Mouse (Mus musculus) CH12.LX (cell line): ENCODE results near the gene Mlec. TPM values are rescaled to one million over a fixed set of nuclear protein-coding genes. Genes with fewer than 3 reads are reported as not detected.
A peak's percentile ranks its signal among the peaks of the same experiment; 100 is the strongest.

Experiments
- DNase-seq: peaks from one replicate; pipeline ENCODE4 v3.0.0-alpha.2; 2013; ENCODE audit errors: extremely low read depth
- H3K27ac ChIP-seq: 2 replicates; pipeline ENCODE4 v1.5.1; 2012; ENCODE audit warnings: low read depth, mild to moderate bottlenecking, control low read depth, moderate library complexity; ENCODE audit not compliant: insufficient read depth
- H3K27me3 ChIP-seq: replicated peaks from 2 replicates; pipeline ENCODE3; 2012; ENCODE audit warnings: inconsistent platforms
- H3K36me3 ChIP-seq, 2 experiments: replicated peaks in 1 of 2; 2 replicates each; pipeline versions ENCODE3 to v1.6.1; 2012; ENCODE audit warnings: inconsistent platforms in 1 of 2, low read length in 1 of 2, mild to moderate bottlenecking in 1 of 2, mixed read lengths in 1 of 2, moderate library complexity in 1 of 2; ENCODE audit not compliant: control insufficient read depth in 1 of 2, insufficient read depth in 1 of 2
- H3K4me1 ChIP-seq, 2 experiments: 2 replicates each; pipeline ENCODE4 v1.6.1; 2012; ENCODE audit warnings: inconsistent platforms in 1 of 2, moderate library complexity in 1 of 2; ENCODE audit not compliant: insufficient read depth in 2 of 2, control insufficient read depth in 1 of 2
- H3K4me2 ChIP-seq: 2 replicates; pipeline ENCODE4 v1.6.1; 2012; ENCODE audit warnings: low read depth, mild to moderate bottlenecking, control low read depth; ENCODE audit not compliant: poor library complexity, insufficient read depth, severe bottlenecking
- H3K4me3 ChIP-seq, 3 experiments: fragments of 150-350 bp in 1 of 3; sonication (generic) in 1 of 3; replicated peaks in 1 of 3; 2 replicates each; pipeline versions ENCODE3 to v1.5.1; 2011 to 2012; ENCODE audit warnings: low read depth in 2 of 3, low read length in 2 of 3, mild to moderate bottlenecking in 2 of 3, moderate library complexity in 2 of 3, control low read depth in 1 of 3, improper control_type of control experiment in 1 of 3, inconsistent platforms in 1 of 3, mixed read lengths in 1 of 3; ENCODE audit not compliant: poor library complexity in 1 of 3
- H3K79me2 ChIP-seq: replicated peaks from 2 replicates; pipeline ENCODE4 v1.6.1; 2012; ENCODE audit warnings: mild to moderate bottlenecking, moderate library complexity; ENCODE audit not compliant: control insufficient read depth, poor library complexity, insufficient read depth, severe bottlenecking; ENCODE audit errors: extremely low read depth
- H3K9ac ChIP-seq: 2 replicates; pipeline ENCODE4 v1.6.1; 2012; ENCODE audit warnings: low read depth, mild to moderate bottlenecking, control low read depth, moderate library complexity; ENCODE audit not compliant: insufficient read depth
- H3K9me3 ChIP-seq: replicated peaks from 2 replicates; pipeline ENCODE3; 2012; ENCODE audit warnings: low read length, inconsistent platforms, mixed read lengths
- BHLHE40 ChIP-seq: IDR thresholded peaks from 2 replicates; pipeline ENCODE4 v1.6.1; 2011; ENCODE audit warnings: mild to moderate bottlenecking, low read depth, low read length, improper control_type of control experiment
- CTCF ChIP-seq, 2 experiments: IDR thresholded peaks in 1 of 2; conservative IDR thresholded peaks in 1 of 2; 2 replicates each; pipeline ENCODE4 v1.5.1; 2011 to 2012; ENCODE audit warnings: low read depth in 2 of 2, low read length in 2 of 2, improper control_type of control experiment in 1 of 2, inconsistent platforms in 1 of 2, mild to moderate bottlenecking in 1 of 2, moderate library complexity in 1 of 2
- ELF1 ChIP-seq: IDR thresholded peaks from 2 replicates; pipeline ENCODE4 v1.6.1; 2014; ENCODE audit warnings: low read depth, mild to moderate bottlenecking, inconsistent platforms, low read length, improper control_type of control experiment
- EP300 ChIP-seq: IDR thresholded peaks from 2 replicates; pipeline ENCODE4 v1.6.1; 2011; ENCODE audit warnings: low read length, improper control_type of control experiment
- ETS1 ChIP-seq: conservative IDR thresholded peaks from 2 replicates; pipeline ENCODE4 v1.6.1; 2012; ENCODE audit warnings: low read depth, mild to moderate bottlenecking, inconsistent platforms, low read length, improper control_type of control experiment, moderate library complexity
- GABPA ChIP-seq: IDR thresholded peaks from 2 replicates; pipeline ENCODE4 v1.6.1; 2012; ENCODE audit warnings: low read depth, low read length, improper control_type of control experiment, inconsistent platforms; ENCODE audit not compliant: insufficient replicate concordance
- MAZ ChIP-seq: IDR thresholded peaks from 2 replicates; pipeline ENCODE4 v1.6.1; 2012; ENCODE audit warnings: low read depth, mild to moderate bottlenecking, inconsistent platforms, low read length, improper control_type of control experiment, moderate library complexity
- MXI1 ChIP-seq: IDR thresholded peaks from 2 replicates; pipeline ENCODE4 v1.6.1; 2011; ENCODE audit warnings: mild to moderate bottlenecking, low read depth, low read length, improper control_type of control experiment
- MYC ChIP-seq: IDR thresholded peaks from 2 replicates; pipeline ENCODE4 v1.6.1; 2011; ENCODE audit warnings: low read depth, mild to moderate bottlenecking, improper control_type of control experiment, low read length
- NELFE ChIP-seq: IDR thresholded peaks from 2 replicates; pipeline ENCODE4 v1.6.1; 2011; ENCODE audit warnings: low read depth, low read length, improper control_type of control experiment
- NRF1 ChIP-seq: IDR thresholded peaks from 2 replicates; pipeline ENCODE4 v1.6.1; 2014; ENCODE audit warnings: low read depth, mild to moderate bottlenecking, inconsistent platforms, low read length, improper control_type of control experiment, moderate library complexity
- PAX5 ChIP-seq: IDR thresholded peaks from 2 replicates; pipeline ENCODE4 v1.6.1; 2012; ENCODE audit warnings: low read length, inconsistent platforms, mixed read lengths
- POLR2A ChIP-seq: IDR thresholded peaks from 2 replicates; pipeline ENCODE4 v1.6.1; 2011; ENCODE audit warnings: low read depth, mild to moderate bottlenecking, improper control_type of control experiment, low read length
- POLR2AphosphoS2 ChIP-seq: IDR thresholded peaks from 2 replicates; pipeline ENCODE4 v1.6.1; 2011; ENCODE audit warnings: low read depth, low read length, improper control_type of control experiment
- RAD21 ChIP-seq: IDR thresholded peaks from 2 replicates; pipeline ENCODE4 v1.6.1; 2011; ENCODE audit warnings: low read depth, mild to moderate bottlenecking, low read length, improper control_type of control experiment, moderate library complexity
- TBP ChIP-seq: conservative IDR thresholded peaks from 2 replicates; pipeline ENCODE4 v1.6.1; 2011; ENCODE audit warnings: low read depth, low read length, improper control_type of control experiment
- UBTF ChIP-seq: IDR thresholded peaks from 2 replicates; pipeline ENCODE4 v1.6.1; 2012; ENCODE audit warnings: low read depth, mild to moderate bottlenecking, inconsistent platforms, low read length, improper control_type of control experiment, moderate library complexity
- USF1 ChIP-seq: IDR thresholded peaks from 2 replicates; pipeline ENCODE4 v1.6.1; 2014; ENCODE audit warnings: low read depth, mild to moderate bottlenecking, inconsistent platforms, low read length, improper control_type of control experiment
- ZC3H11A ChIP-seq: IDR thresholded peaks from 2 replicates; pipeline ENCODE4 v1.6.1; 2012; ENCODE audit warnings: low read depth, mild to moderate bottlenecking, inconsistent platforms, low read length, improper control_type of control experiment
- ZKSCAN1 ChIP-seq: IDR thresholded peaks from 2 replicates; pipeline ENCODE4 v1.6.1; 2012; ENCODE audit warnings: low read depth, inconsistent platforms, low read length, improper control_type of control experiment, borderline replicate concordance
- dilution Hi-C: fragments of 300-500 bp; cut with MboI; formaldehyde crosslinking; loops from 2 replicates; pipeline ENCODE4 v1.14.3; 2020; ENCODE audit warnings: low sequenced_read_pairs; ENCODE audit not compliant: extremely low pct_unique_long_range_greater_than_20kb, extremely low pct_ligation_motif_present
- in situ Hi-C: fragments of 300-500 bp; cut with MboI; formaldehyde crosslinking; loops from 3 replicates; pipeline ENCODE4 v1.14.3; 2019; ENCODE audit warnings: low sequenced_read_pairs, low pct_ligation_motif_present, low pct_unique_long_range_greater_than_20kb, mixed read lengths
- polyA plus RNA-seq: library from polyadenylated mRNA; unstranded; fragments of >175 nt; gene quantifications from 2 replicates; pipeline ENCODE4 v1.2.1, GENCODE M21; 2012; ENCODE audit warnings: low read depth; ENCODE audit not compliant: insufficient read length
- total RNA-seq, 2 experiments: library from RNA; depleted of rRNA; stranded (reverse); fragments of 300-350 nt in 1 of 2; fragments of >200 nt in 1 of 2; gene quantifications; 2 replicates each; pipeline ENCODE4 v1.2.3; 2012 to 2014

The Mlec gene
- total and polyA plus RNA-seq, 3 experiments = 101 to 143 (median 128) TPM

GRCm38 (mm10) chr5:115166815-115167194 is 8.8 kb upstream of the Mlec start:
- in situ Hi-C loops = loop anchor here (5.0 kb wide), 1 partner anchor 40 kb away; no protein-coding TSS in a partner anchor
- Histone ChIP-seq H3K4me3 (peak overlapping the region in 1 of 3 experiments; percentile 35), H3K4me2 (no peak overlapping the region), H3K36me3 (no peaks in the 10 kb centered on the region), H3K4me1 (peaks cover 8 to 22% of the 10 kb centered on the region in 2 experiments), H3K27me3 (no peaks in the 10 kb centered on the region), H3K79me2 (no peaks in the 10 kb centered on the region), H3K9ac (no peak overlapping the region), H3K9me3 (no peaks in the 10 kb centered on the region), H3K27ac (no peak overlapping the region)
- TF ChIP-seq GABPA (no peak), ETS1 (no peak), POLR2A (no peak), ZKSCAN1 (no peak), TBP (no peak)
- dilution Hi-C loops = no loop called here
- DNase-seq = no peak

- no peak for TF ChIP-seq GABPA
- TF ChIP-seq PAX5 = no peak
- TF ChIP-seq EP300 = no peak
- TF ChIP-seq CTCF (conservative IDR thresholded peaks at IDR 0.05 in 1 of 2, IDR thresholded peaks at IDR 0.05 in 1 of 2; ENCODE audit: low read depth in 2 of 2, low read length in 2 of 2) = no peak
- no peak for TF ChIP-seq MYC
- TF ChIP-seq ZKSCAN1 = no peak
- no peak for TF ChIP-seq ETS1
- no peak for TF ChIP-seq USF1
- no peak for TF ChIP-seq BHLHE40
- no peak for TF ChIP-seq NELFE
- no peak for TF ChIP-seq NRF1
- TF ChIP-seq ELF1 = no peak
- TF ChIP-seq RAD21 = no peak
- TF ChIP-seq POLR2AphosphoS2 = no peak
- no peak for TF ChIP-seq POLR2A
- TF ChIP-seq ZC3H11A = no peak
- no peak for TF ChIP-seq MAZ
- no peak for TF ChIP-seq MXI1
- TF ChIP-seq UBTF = no peak
- Histone ChIP-seq H3K27ac (no peak overlapping the region), H3K4me2 (no peak overlapping the region), H3K4me3 (no peak overlapping the region), H3K4me1 (peaks cover 8 to 26% of the 10 kb centered on the region in 2 experiments), H3K79me2 (no peaks in the 10 kb centered on the region), H3K9ac (no peak overlapping the region), H3K27me3 (no peaks in the 10 kb centered on the region), H3K36me3 (no peaks in the 10 kb centered on the region), H3K9me3 (no peaks in the 10 kb centered on the region)
- dilution Hi-C loops = no loop called here
- DNase-seq = peak; percentile 30
- in situ Hi-C loops = loop anchor here (5.0 kb wide), 1 partner anchor 39 kb away; no protein-coding TSS in a partner anchor
Measured at GRCm38 (mm10) chr5:115165895-115166814, 8.2 kb upstream of the Mlec start.
